8 mouse cellular contexts compared by ENCODE assay signal in the genomic region with DNA sequence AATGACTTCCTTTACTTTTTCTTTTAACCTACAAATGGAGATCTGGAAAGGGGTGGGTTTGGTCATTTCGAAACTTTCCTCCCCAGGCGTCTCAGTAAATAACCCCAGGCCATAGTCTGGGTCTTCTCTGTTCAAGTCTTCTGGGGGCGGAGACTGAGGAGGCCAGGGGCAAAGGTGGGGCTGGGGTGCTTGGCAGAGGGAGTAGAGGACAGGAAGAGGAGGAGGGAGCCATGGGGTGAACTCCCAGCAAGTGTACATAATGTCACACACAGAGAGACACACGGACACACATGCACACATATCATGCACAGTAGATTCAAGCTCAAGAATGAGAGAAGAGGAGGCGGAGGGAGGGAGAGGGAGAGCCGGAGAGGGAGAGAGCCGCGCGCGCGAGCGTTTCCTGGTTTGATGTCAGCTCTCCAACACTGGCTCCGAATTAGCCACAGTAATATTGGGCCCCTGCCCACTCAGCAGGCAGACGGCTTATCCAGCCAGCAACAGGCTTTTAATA.
DNase-seq lines count a peak whose midpoint lies in the region; ATAC-seq lines count a peak whose summit lies in the region.

No protein-coding gene starts in this region.

- no peaks in the 10 kb centered on the region for H3K36me3 ChIP-seq in intestine, embryonic 15.5 days
- H3K36me3 ChIP-seq in limb, embryonic 12.5 days: no peaks in the 10 kb centered on the region
- no peaks in the 10 kb centered on the region for H3K36me3 ChIP-seq in midbrain, embryonic 13.5 days
- no peaks in the 10 kb centered on the region for H3K36me3 ChIP-seq in stomach, embryonic 16.5 days (ENCODE audit: control insufficient read depth, insufficient read depth, low read length)

- H3K4me1 ChIP-seq in intestine, embryonic 15.5 days (replicated peaks): peaks cover 16% of the 10 kb centered on the region
- peaks cover 15% of the 10 kb centered on the region for H3K4me1 ChIP-seq in limb, embryonic 12.5 days (replicated peaks)
- peaks cover 12% of the 10 kb centered on the region for H3K4me1 ChIP-seq in midbrain, embryonic 13.5 days (replicated peaks)
- H3K4me1 ChIP-seq in stomach, embryonic 16.5 days (ENCODE audit: control insufficient read depth, insufficient read depth, low read length): peaks cover 29% of the 10 kb centered on the region

- H3K27ac ChIP-seq in intestine, embryonic 15.5 days: peak overlapping the region; percentile 60
- H3K27ac ChIP-seq in limb, embryonic 12.5 days: 0 out of 2 replicates have a peak overlapping the region, but pooled peaks have one; percentile 50
- H3K27ac ChIP-seq in midbrain, embryonic 13.5 days: no peak overlapping the region
- peak overlapping the region; percentile 39; the same call in 1 of the 2 replicates for H3K27ac ChIP-seq in stomach, embryonic 16.5 days (ENCODE audit: low read length)

- peak overlapping the region; percentile 15 for H3K4me3 ChIP-seq in intestine, embryonic 15.5 days (replicated peaks)
- peak overlapping the region; percentile 24 for H3K4me3 ChIP-seq in limb, embryonic 12.5 days (replicated peaks)
- H3K4me3 ChIP-seq in midbrain, embryonic 13.5 days (replicated peaks): 0 out of 2 replicates have a peak overlapping the region, but pooled peaks have one; percentile 14
- H3K4me3 ChIP-seq in stomach, embryonic 16.5 days (replicated peaks; ENCODE audit: low read length): peak overlapping the region; percentile 6

- no peaks in the 10 kb centered on the region for H3K9me3 ChIP-seq in intestine, embryonic 15.5 days
- H3K9me3 ChIP-seq in limb, embryonic 12.5 days: no peaks in the 10 kb centered on the region
- H3K9me3 ChIP-seq in midbrain, embryonic 13.5 days: no peaks in the 10 kb centered on the region
- no peaks in the 10 kb centered on the region for H3K9me3 ChIP-seq in stomach, embryonic 16.5 days (replicated peaks; ENCODE audit: control insufficient read depth, low read length)

- peak overlapping the region; percentile 60 for H3K4me2 ChIP-seq in intestine, embryonic 15.5 days (replicated peaks)
- H3K4me2 ChIP-seq in limb, embryonic 12.5 days: peak overlapping the region; percentile 53
- peak overlapping the region; percentile 47 for H3K4me2 ChIP-seq in midbrain, embryonic 13.5 days (replicated peaks)
- peak overlapping the region; percentile 45 for H3K4me2 ChIP-seq in stomach, embryonic 16.5 days (ENCODE audit: low read depth, low read length)

- H3K9ac ChIP-seq in intestine, embryonic 15.5 days: no peak overlapping the region
- H3K9ac ChIP-seq in limb, embryonic 12.5 days (replicated peaks): peak overlapping the region; percentile 13; the same call in 1 of the 2 replicates
- H3K9ac ChIP-seq in midbrain, embryonic 13.5 days (replicated peaks): no peak overlapping the region
- peak overlapping the region; percentile 27; the same call in 1 of the 2 replicates for H3K9ac ChIP-seq in stomach, embryonic 16.5 days (ENCODE audit: low read length)

- H3K27me3 ChIP-seq in intestine, embryonic 15.5 days (replicated peaks): no peaks in the 10 kb centered on the region
- no peaks in the 10 kb centered on the region for H3K27me3 ChIP-seq in limb, embryonic 12.5 days
- 0 out of 2 replicates have a peak, but pooled peaks cover 4% of the 10 kb centered on the region for H3K27me3 ChIP-seq in midbrain, embryonic 13.5 days
- no peaks in the 10 kb centered on the region for H3K27me3 ChIP-seq in stomach, embryonic 16.5 days (ENCODE audit: control insufficient read depth, insufficient read depth, low read length)

- no peak for DNase-seq in frontal cortex, postnatal 25 days (ENCODE audit: low spot score in 2 of 2)
- peak; percentile 70 for DNase-seq in embryo, embryonic 10.5 days (ENCODE audit: low spot score)
- peak; percentile 88 to 90 for DNase-seq in heart, adult 18-20 months

- ATAC-seq in frontal cortex, adult (ENCODE audit: low TSS enrichment): peak; percentile 36; the same call in 1 of the 2 replicates
- peak; percentile 89 for ATAC-seq in intestine, embryonic 15.5 days
- ATAC-seq in limb, embryonic 12.5 days (ENCODE audit: insufficient number of reproducible peaks, insufficient read depth, low FRiP score, low TSS enrichment, low read depth): peak; percentile 27; the same call in 1 of the 2 replicates
- ATAC-seq in midbrain, embryonic 13.5 days: peak; percentile 63; the same call in 1 of the 2 replicates
- ATAC-seq in stomach, embryonic 16.5 days (ENCODE audit: insufficient read depth, low FRiP score): peak; percentile 73; the same call in 1 of the 2 replicates

- WGBS in intestine, embryonic 15.5 days: 7% methylated on average over 14 of the region's 14 CpGs
- WGBS in limb, embryonic 12.5 days: 1% methylated on average over 14 of the region's 14 CpGs
- 3% methylated on average over 14 of the region's 14 CpGs for WGBS in midbrain, embryonic 13.5 days
- WGBS in stomach, embryonic 16.5 days: 5% methylated on average over 14 of the region's 14 CpGs

Comparison
In these comparisons a context has a peak if more than half of its experiments do, and no peak if none do; other contexts are left out.
1. ATAC-seq: peak in every context shown above with its lines; median percentile 89 in intestine, embryonic 15.5 days; 73 in stomach, embryonic 16.5 days; 63 in midbrain, embryonic 13.5 days; 36 in frontal cortex, adult; 27 in limb, embryonic 12.5 days.
2. DNase-seq: peak in embryo, embryonic 10.5 days (single experiment) and heart, adult 18-20 months (2 of 2); none in frontal cortex, postnatal 25 days (0 of 2).
3. H3K9ac ChIP-seq: peak in limb, embryonic 12.5 days (single experiment) and stomach, embryonic 16.5 days (single experiment); none in intestine, embryonic 15.5 days (single experiment) and midbrain, embryonic 13.5 days (single experiment).
4. Peak in every context shown above with its lines, with median percentiles within 50 percentile points of each other: H3K4me2 ChIP-seq and H3K4me3 ChIP-seq.